Mouse (Mus musculus): ENCODE measurements at regions not wholly inside any gene's neighbourhood (a gene's known extent, or its start where the extent isn't known, plus 50 kb on each side); places are given as distances from the start of the nearest gene placed in this dataset.

DNA sequence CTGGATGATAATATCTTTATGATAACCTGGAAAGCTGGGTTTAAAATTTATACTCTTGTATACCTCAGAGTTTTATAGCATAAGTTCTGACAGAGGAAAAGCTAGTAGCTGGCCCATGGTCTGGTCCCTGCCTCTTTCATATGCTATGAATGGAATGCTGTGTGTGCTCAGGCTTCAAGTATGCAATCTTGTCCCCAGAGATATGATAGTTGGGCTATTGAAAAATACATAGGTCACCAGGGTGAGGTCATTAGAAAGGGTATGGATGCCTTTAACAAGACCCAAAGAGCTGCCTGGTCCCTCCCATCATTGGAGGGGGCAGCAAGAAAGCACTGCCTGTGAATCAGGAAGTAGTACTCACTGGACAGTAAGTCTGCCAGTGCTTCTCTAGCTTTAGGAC is 113.1 kb downstream of the Far1 start:
- TF ChIP-seq CTCF (IDR thresholded peaks at IDR 0.05; ENCODE audit: low read depth, low read length) (no peak), POLR2A (IDR thresholded peaks at IDR 0.05; ENCODE audit: extremely low read depth, insufficient read depth, low read length) (no peak)

Data from liver, adult 2 months (tissue).